Mouse (Mus musculus): ENCODE results near the gene Begain. TPM values are rescaled to one million over a fixed set of nuclear protein-coding genes. Genes with fewer than 3 reads are reported as not detected.

The Begain gene
- polyA plus RNA-seq, 1 experiment from 2014 or later: 2.3 TPM

DNA sequence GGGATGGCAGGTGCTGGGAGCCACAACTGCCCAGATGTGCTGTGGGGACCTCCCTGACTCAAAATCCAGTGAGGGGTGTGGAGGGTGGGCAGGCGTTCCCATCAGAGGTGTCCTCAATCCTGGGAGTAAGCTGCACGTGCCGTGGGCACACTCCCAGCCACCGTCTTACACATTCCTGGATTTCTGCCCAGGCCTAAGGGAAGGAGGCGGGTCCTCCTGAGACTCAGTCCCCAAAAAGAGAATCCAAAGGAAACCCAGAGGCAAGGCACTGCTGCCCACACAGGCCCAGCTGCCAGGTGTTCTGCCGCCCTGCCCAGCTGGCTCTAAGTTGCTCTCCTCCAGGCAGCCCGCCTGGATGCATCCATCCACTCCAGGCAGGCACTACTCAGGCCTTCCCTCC lies 28.7 kb downstream of the Begain start:
- H3K27me3 ChIP-seq (ENCODE audit: poor library complexity, severe bottlenecking): peaks cover 52% of the 10 kb centered on the region
- H3K4me1 ChIP-seq: peaks cover 40% of the 10 kb centered on the region
- H3K27ac ChIP-seq: peak overlapping the region; percentile 45; the same call in 1 of the 2 replicates
- WGBS: 92% methylated on average over 7 of the region's 7 CpGs
- 0 out of 2 replicates have a peak, but pooled peaks cover under 1% of the 10 kb centered on the region for H3K9me3 ChIP-seq
- 0 out of 2 replicates have a peak, but pooled peaks cover 2% of the 10 kb centered on the region for H3K36me3 ChIP-seq (replicated peaks)
- H3K4me3 ChIP-seq: no peak overlapping the region
- DNase-seq (ENCODE audit: extremely low spot score, low spot score): no peak

DNA sequence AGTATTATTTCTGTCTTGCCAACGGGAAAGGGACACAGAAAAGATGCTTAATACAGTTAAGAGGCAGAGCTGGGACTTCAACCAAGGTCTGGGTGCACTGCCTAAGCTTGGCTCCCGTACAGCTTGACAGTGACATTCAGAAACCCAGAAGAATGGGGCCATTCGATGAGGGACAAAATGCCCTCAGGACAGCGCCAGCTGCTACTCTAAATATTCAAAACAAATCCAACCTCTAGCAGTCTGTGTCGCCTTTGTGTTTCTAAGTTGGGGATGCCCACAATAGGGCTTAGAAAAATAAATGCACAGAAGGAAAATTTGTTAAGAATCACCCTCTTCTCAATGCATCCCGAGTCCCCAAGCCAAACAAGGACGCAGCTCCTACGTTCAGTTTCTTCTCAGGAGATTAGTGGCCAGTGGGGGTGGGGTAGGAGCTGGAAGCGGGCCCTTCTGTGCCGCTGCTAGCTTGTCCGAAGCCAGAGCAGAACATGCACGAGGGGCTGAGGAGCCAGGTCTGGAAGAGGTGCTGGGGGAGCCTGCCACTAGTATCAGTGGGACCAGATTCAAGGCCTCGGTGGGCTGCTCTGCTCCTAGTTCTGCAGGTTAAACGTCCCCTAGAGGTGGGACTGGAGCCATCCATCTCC lies 29.7 kb downstream of the Begain start:
- WGBS: 36% methylated on average over 14 of the region's 14 CpGs
- H3K27me3 ChIP-seq (ENCODE audit: poor library complexity, severe bottlenecking): peaks cover 55% of the 10 kb centered on the region
- DNase-seq (ENCODE audit: extremely low spot score, low spot score): no peak
- H3K4me3 ChIP-seq: no peak overlapping the region
- peaks cover 11% of the 10 kb centered on the region for H3K36me3 ChIP-seq (replicated peaks)
- peak overlapping the region; percentile 45; the same call in 1 of the 2 replicates for H3K27ac ChIP-seq
- H3K4me1 ChIP-seq: peaks cover 47% of the 10 kb centered on the region
- peaks cover 11% of the 10 kb centered on the region for H3K9me3 ChIP-seq

DNA sequence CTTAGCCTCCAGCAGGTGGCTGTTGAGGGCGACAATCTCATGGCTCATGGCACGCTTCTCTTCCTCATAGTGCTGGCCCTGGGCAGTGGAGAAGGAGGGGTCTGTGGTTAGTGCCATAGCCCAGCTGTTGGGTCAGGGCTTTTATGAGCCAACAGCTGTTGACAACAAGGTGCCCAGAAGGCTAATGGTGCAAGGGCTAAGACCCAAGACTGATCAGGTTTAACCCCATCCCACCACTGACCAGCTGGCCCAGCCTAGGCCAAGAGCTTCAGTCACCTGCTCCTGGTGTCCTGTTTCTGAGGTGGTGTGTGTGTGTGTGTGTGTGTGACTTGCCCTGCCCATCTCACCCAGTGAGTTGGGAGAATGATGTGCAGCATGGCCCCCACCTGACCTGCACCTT lies 31.0 kb downstream of the Begain start:
- no peak overlapping the region for H3K27ac ChIP-seq
- no peak overlapping the region for H3K4me3 ChIP-seq
- peaks cover 14% of the 10 kb centered on the region for H3K9me3 ChIP-seq
- H3K4me1 ChIP-seq: peaks cover 53% of the 10 kb centered on the region
- WGBS: 91% methylated on average over 2 of the region's 2 CpGs
- peaks cover 57% of the 10 kb centered on the region for H3K27me3 ChIP-seq (ENCODE audit: poor library complexity, severe bottlenecking)
- H3K36me3 ChIP-seq (replicated peaks): peaks cover 12% of the 10 kb centered on the region
- DNase-seq (ENCODE audit: extremely low spot score, low spot score): no peak

DNA sequence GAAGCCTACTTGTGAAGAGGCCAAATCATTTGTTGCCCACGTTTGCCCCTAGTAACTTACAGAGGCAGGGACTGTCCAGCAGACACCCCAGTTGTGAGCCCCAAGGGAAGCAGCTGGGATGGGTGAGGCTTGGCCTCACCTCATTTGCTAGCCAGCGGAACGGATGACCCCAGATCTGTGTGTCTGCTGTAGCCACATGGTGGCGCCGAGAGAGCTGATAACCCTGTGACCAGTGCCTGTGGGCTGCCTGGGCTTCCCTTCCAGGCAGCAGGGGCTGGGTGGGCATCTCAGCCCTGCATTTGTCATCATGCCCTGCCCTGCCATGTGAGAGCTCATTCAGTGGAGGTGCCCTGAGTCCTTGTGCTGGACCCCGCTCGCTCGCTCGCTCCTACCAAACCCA lies 44.2 kb downstream of the Begain start:
- Histone ChIP-seq H3K36me3 (replicated peaks) (0 out of 2 replicates have a peak, but pooled peaks cover 5% of the 10 kb centered on the region), H3K4me3 (no peak overlapping the region), H3K4me1 (no peaks in the 10 kb centered on the region), H3K9me3 (no peaks in the 10 kb centered on the region), H3K27me3 (ENCODE audit: poor library complexity, severe bottlenecking) (peaks cover 4% of the 10 kb centered on the region), H3K27ac (no peak overlapping the region)
- 61% methylated on average over 9 of the region's 9 CpGs for WGBS
- DNase-seq (ENCODE audit: extremely low spot score, low spot score): no peak

DNA sequence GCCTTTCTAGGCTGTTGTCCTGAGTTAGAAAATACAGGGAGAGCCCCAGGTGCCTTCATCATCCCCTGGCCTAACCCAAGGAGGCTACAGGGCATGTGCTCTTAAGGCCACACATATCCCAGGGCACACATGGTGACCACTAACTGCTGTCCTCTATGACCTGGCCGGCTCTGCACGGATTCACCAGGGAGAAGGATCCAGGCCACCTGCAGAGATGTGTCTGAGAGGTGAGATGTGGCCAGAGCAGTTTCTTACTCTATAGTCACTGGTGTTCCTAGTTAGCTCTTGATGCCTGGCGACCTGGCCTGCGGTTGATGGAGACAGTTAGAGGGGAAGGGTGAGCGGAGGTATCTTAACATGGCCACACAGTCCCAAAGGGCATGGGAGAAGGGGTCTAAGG lies 45.1 kb downstream of the Begain start:
- H3K4me3 ChIP-seq: no peak overlapping the region
- H3K27ac ChIP-seq: no peak overlapping the region
- 86% methylated on average over 5 of the region's 5 CpGs for WGBS
- H3K36me3 ChIP-seq (replicated peaks): 0 out of 2 replicates have a peak, but pooled peaks cover 5% of the 10 kb centered on the region
- H3K9me3 ChIP-seq: no peaks in the 10 kb centered on the region
- peaks cover 4% of the 10 kb centered on the region for H3K27me3 ChIP-seq (ENCODE audit: poor library complexity, severe bottlenecking)
- no peak for DNase-seq (ENCODE audit: extremely low spot score, low spot score)
- H3K4me1 ChIP-seq: no peaks in the 10 kb centered on the region

DNA sequence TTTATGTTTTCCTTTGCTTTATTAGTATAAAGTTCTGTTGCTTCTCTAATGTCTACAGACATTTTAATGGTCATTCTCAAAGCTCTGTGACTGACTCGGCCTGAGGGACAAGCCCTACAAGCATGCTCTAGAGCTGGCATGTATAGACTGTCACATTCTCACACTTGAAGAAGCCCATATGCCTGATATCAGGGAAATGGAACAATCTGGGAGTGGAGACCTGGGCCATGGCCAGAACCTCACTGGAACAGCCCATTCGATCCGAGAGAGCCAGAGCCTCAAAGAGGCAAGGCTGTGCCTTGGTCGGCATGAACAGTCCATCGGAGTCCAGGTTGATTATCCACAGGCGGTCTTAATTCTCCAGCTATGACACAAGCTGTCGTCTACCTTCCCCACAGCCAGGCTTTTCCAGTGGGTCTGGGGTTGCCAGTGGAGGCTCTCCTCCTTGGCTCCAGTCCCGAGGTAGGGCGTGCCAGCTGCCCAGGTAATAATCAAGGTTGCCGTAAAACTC lies 45.8 kb downstream of the Begain start:
- Histone ChIP-seq H3K4me3 (no peak overlapping the region), H3K9me3 (no peaks in the 10 kb centered on the region), H3K4me1 (no peaks in the 10 kb centered on the region), H3K27ac (no peak overlapping the region), H3K36me3 (replicated peaks) (0 out of 2 replicates have a peak, but pooled peaks cover 5% of the 10 kb centered on the region), H3K27me3 (ENCODE audit: poor library complexity, severe bottlenecking) (peaks cover 4% of the 10 kb centered on the region)
- WGBS: 90% methylated on average over 10 of the region's 10 CpGs
- no peak for DNase-seq (ENCODE audit: extremely low spot score, low spot score)

DNA sequence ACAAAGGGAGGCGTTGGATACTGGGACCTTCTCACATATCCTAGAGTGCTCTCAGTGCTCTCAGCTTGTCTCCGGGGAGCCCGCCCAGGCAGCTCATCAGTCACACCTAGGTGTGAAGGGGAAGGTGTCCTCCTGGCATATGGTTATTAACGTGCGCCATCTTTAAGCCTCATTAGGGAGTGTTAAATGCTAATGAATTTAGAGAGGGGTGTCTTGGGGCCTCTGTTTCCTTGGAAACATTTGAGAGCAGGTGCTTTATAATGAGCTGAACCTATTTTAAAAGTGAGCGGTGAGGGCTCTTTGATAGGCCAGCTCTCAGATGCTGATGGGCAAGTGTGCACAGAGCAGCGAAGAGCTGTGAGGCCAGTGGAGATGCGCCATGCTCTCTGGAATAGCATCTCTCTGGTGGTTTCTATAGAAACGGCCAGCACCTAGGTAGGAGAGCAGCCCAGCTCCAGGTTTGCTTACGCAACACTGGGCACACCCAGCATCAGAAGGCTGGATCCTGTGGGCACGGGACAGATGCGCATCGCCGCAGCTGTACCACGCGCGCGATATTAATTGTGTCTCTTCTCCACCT lies 57.9 kb downstream of the Begain start:
- no peak overlapping the region for H3K27ac ChIP-seq
- H3K9me3 ChIP-seq: no peaks in the 10 kb centered on the region
- 86% methylated on average over 18 of the region's 18 CpGs for WGBS
- peaks cover 16% of the 10 kb centered on the region for H3K4me1 ChIP-seq
- no peaks in the 10 kb centered on the region for H3K27me3 ChIP-seq (ENCODE audit: poor library complexity, severe bottlenecking)
- H3K36me3 ChIP-seq (replicated peaks): no peaks in the 10 kb centered on the region
- DNase-seq (ENCODE audit: extremely low spot score, low spot score): no peak
- no peak overlapping the region for H3K4me3 ChIP-seq

DNA sequence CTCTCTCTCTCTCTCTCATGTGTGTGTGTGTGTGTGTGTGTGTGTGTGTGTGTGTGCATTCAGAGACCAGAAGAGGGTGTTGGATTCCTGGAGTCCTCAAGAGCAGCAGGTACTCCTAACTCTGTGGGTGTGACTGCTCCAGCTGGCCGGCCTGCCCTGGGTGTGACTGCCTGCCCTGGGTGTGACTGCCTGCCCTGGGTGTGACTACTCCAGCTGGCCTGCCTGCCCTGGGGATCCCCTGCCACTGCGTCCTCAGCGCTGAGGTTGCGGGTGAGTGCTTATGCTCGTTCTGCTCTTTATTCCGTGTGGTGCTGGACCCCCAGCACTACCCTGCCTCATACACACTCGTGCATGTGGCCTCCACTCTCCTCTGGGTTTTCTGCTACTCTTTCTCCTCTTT lies 65.0 kb downstream of the Begain start:
- no peaks in the 10 kb centered on the region for H3K36me3 ChIP-seq (replicated peaks)
- no peak overlapping the region for H3K4me3 ChIP-seq
- no peaks in the 10 kb centered on the region for H3K27me3 ChIP-seq (ENCODE audit: poor library complexity, severe bottlenecking)
- H3K9me3 ChIP-seq: no peaks in the 10 kb centered on the region
- WGBS: 80% methylated on average over 7 of the region's 7 CpGs
- no peak overlapping the region for H3K27ac ChIP-seq
- H3K4me1 ChIP-seq: no peaks in the 10 kb centered on the region; the same call in none of the 2 replicates
- DNase-seq (ENCODE audit: extremely low spot score, low spot score): no peak

DNA sequence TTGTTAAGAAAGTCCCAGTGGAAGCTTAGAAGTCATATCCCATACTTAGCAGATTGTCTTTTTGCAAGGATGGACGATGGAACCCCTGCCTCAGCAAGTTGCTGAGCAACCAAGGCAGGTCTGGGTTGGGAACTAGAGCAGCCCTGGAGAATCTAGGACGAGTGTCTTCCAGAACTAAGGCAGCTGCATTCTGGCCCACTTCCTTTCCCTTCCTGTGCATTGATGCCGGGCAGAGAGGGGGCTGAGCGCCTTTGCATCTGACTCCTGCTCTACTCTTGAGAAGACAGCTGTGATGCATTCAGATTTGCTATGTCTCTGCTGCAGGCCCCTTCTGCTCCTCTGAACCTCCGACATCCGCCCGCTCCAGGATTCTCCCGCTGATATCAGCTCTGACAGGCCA lies 70.8 kb downstream of the Begain start:
- Histone ChIP-seq H3K36me3 (replicated peaks) (no peaks in the 10 kb centered on the region), H3K27ac (no peak overlapping the region), H3K9me3 (no peaks in the 10 kb centered on the region), H3K4me1 (peaks cover 10% of the 10 kb centered on the region), H3K27me3 (ENCODE audit: poor library complexity, severe bottlenecking) (0 out of 2 replicates have a peak, but pooled peaks cover 4% of the 10 kb centered on the region), H3K4me3 (no peak overlapping the region)
- DNase-seq (ENCODE audit: extremely low spot score, low spot score): no peak
- WGBS: 85% methylated on average over 8 of the region's 8 CpGs

DNA sequence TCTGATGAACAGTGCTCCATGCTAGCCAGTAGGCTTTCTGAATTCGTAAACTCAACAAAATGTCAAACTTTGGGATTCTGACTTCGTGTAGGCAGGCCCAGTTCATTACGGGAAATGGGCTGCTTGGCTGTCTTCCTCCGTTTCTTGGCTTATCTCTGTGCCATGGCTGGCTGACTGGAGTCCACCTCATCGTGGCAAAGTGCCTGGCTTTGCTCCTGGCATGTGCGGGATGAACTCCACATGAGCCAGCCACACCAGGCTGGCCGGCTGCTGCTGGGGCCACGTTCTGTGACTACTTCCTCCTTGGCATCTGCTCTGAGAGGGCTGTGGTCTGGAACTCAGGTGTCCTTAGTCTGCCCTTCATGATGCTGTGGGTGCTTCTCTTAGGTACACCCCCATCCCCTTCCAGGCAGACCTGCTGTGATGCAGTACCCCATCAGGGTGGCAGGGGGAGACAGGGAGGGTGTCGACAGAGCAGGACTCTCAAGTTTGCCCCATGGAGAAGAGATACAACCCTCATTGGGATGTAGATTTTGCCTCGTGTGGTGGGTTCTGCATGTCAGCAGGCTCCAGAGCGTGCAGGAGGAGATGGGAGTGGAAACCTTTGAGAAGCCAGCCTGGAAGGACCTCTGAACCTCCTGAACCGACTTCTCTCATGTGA lies 71.9 kb downstream of the Begain start:
- WGBS: 87% methylated on average over 12 of the region's 12 CpGs
- 0 out of 2 replicates have a peak, but pooled peaks cover 4% of the 10 kb centered on the region for H3K27me3 ChIP-seq (ENCODE audit: poor library complexity, severe bottlenecking)
- H3K9me3 ChIP-seq: no peaks in the 10 kb centered on the region
- no peak overlapping the region for H3K4me3 ChIP-seq
- peaks cover 10% of the 10 kb centered on the region for H3K4me1 ChIP-seq
- H3K27ac ChIP-seq: no peak overlapping the region
- no peaks in the 10 kb centered on the region for H3K36me3 ChIP-seq (replicated peaks)
- no peak for DNase-seq (ENCODE audit: extremely low spot score, low spot score)

DNA sequence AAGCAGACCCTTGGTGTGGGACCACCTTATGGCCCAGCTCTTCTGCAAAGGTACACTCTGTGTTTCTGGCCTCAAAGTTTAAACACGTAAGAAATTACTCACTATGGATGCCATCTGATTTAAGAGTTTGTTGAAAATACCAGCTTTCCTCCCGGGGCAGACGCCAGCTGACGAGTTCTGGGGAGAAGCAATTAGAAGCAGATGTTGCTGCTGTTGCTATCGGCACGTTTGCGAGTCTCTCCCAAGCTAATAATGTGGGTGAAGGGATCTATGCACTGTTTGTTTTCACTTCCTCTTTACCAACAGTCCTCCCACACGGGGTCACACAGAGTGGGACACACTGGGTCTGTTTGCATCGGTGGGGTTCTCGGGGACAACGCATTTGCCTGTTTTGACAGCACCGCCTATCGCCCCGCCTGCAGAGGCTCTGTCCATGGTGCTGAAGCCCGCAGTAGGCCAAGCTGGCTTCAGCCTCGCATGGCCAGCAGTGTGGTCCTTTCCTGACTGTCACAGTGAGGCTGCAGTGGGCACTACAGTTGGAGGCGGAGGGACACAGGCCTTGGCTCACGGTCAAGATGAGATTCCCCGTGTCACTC lies 73.5 kb downstream of the Begain start:
- H3K36me3 ChIP-seq (replicated peaks): no peaks in the 10 kb centered on the region
- no peak overlapping the region for H3K4me3 ChIP-seq
- 0 out of 2 replicates have a peak, but pooled peaks cover 4% of the 10 kb centered on the region for H3K27me3 ChIP-seq (ENCODE audit: poor library complexity, severe bottlenecking)
- WGBS: 17% methylated on average over 19 of the region's 19 CpGs
- no peak overlapping the region for H3K27ac ChIP-seq
- no peaks in the 10 kb centered on the region for H3K9me3 ChIP-seq
- DNase-seq (ENCODE audit: extremely low spot score, low spot score): peak; percentile 79
- peaks cover 10% of the 10 kb centered on the region for H3K4me1 ChIP-seq

DNA sequence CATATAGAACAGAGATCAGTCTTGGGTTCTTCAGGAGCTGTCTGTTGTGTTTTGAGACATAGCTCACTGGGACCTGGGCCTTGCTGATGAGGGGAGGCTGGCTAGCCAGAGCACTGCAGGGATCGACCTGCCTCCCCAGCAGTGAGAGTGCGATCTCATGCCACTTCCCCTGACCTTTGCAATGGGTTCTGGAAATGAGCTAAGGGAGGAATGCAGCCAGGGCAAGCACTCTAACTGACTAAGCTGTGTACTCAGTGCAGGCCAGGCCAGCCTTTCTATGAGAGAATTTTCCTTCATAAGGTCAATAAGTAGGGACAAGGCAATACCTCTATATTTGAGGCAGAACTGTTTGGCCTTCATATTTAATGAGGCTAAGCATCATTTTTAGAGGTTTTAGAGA lies 75.0 kb downstream of the Begain start:
- H3K27me3 ChIP-seq (ENCODE audit: poor library complexity, severe bottlenecking): 0 out of 2 replicates have a peak, but pooled peaks cover 4% of the 10 kb centered on the region
- H3K4me1 ChIP-seq: peaks cover 10% of the 10 kb centered on the region
- H3K4me3 ChIP-seq: no peak overlapping the region
- DNase-seq (ENCODE audit: extremely low spot score, low spot score): no peak
- WGBS: 56% methylated on average over 2 of the region's 2 CpGs
- H3K9me3 ChIP-seq: no peaks in the 10 kb centered on the region
- H3K36me3 ChIP-seq (replicated peaks): no peaks in the 10 kb centered on the region
- no peak overlapping the region for H3K27ac ChIP-seq
